Mouse (Mus musculus): ENCODE data around the gene Pnmal2. TPM values are rescaled to one million over a fixed set of nuclear protein-coding genes. Genes with fewer than 3 reads are reported as not detected.

Pnmal2 gene
- not detected for polyA plus RNA-seq (2014; fragmentation: Illumina TruSeq; extraction: RNeasy Lipid Tissue Mini Kit (QIAGEN cat#74804); ENCODE audit: low read depth, low replicate concordance)

DNA sequence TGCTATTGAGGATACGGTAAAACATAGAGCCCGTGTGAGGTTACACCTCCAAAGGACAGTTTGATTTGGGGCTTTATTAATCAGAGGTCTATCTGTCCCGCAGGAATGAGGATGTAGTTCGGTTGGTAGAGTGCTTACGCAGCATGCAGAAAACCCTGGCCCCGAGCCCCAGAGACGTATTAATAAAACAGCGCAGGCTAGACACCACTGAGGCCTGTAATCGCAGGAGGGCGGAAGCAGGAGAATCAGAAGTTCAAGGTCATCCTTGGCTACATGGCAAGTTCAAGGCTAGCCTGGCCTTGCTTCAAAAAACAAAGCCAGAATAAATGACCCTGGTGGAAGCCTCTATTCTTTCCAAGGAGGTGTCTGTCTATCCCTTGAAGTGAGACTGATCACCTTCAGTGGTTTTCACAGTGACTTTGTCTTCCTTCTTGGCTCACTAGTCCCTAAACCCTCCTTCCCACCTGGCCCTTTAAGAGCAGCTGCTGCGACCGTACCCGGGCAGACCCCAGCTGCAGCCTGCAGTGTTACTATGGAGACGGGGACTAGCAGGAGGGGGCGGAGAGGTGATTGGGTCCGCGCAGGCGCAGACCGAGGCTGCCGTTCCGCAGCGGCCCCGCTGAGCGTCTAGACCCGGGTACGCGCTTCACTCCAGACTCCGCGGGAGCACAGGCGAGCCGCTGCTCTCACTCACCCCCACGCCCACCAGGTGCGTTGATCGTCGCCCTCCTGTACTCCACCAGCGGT, at the start of gene Pnmal2:
Gene Pnmal2 (plus strand): TSS at position 622 of the 747 bp plus-strand sequence.

GRCm38 (mm10) chr7:16906281-16906680, 38.2 kb upstream of the Pnmal2 start, which contains the start of gene Ptgir:
Gene Ptgir (plus strand): TSS chr7:16906490.

GRCm38 (mm10) chr7:16924037-16924834, 20.2 kb upstream of the Pnmal2 start, which contains the start of gene Calm3:
Gene Calm3 (minus strand): TSS chr7:16924114.

GRCm38 (mm10) chr7:16959539-16960187, 15.2 kb downstream of the Pnmal2 start, which contains the start of gene Pnmal1:
Gene Pnmal1 (plus strand): TSS chr7:16959679.

GRCm38 (mm10) chr7:16982859-16983568, 38.5 kb downstream of the Pnmal2 start, which contains the start of gene Gm42372:
Gene Gm42372 (plus strand): TSS chr7:16983086.

DNA sequence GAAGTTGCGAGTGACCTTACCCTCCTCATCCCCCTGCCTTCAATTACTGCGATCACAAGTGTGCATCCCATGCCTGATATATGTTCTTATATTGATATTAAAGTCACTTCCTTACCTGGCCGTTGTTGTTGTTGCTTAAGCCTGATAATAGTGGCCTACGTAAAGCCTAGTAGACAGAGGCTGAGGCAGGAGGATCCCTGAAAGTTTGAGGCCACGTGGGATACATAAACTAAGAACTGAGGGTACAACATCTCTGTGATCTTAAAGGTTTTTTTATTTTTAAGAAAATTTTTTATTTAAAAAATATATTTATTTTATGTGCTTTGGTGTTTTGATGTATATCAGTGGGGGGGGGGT, 47.9 kb downstream of the Pnmal2 start, which contains the start of gene Ccdc8:
Gene Ccdc8 (plus strand): TSS at position 258 of the 357 bp plus-strand sequence.

Other genes with a start within 250 kb of the Pnmal2 start
- gene Ceacam9, start 222.8 kb upstream of the Pnmal2 start, polyA plus RNA-seq (2014; fragmentation: Illumina TruSeq; extraction: RNeasy Lipid Tissue Mini Kit (QIAGEN cat#74804); ENCODE audit: low read depth, low replicate concordance) = not detected
- gene Ap2s1, start 206.3 kb upstream of the Pnmal2 start, polyA plus RNA-seq (2014; fragmentation: Illumina TruSeq; extraction: RNeasy Lipid Tissue Mini Kit (QIAGEN cat#74804); ENCODE audit: low read depth, low replicate concordance) = 42.6 TPM
- gene Slc1a5, start 163.3 kb upstream of the Pnmal2 start, polyA plus RNA-seq (2014; fragmentation: Illumina TruSeq; extraction: RNeasy Lipid Tissue Mini Kit (QIAGEN cat#74804); ENCODE audit: low read depth, low replicate concordance) = 0.87 TPM
- gene Strn4, start 128.8 kb upstream of the Pnmal2 start, polyA plus RNA-seq (2014; fragmentation: Illumina TruSeq; extraction: RNeasy Lipid Tissue Mini Kit (QIAGEN cat#74804); ENCODE audit: low read depth, low replicate concordance) = 7.9 TPM
- 4.2 TPM for gene Fkrp, start 128.0 kb upstream of the Pnmal2 start, polyA plus RNA-seq (2014; fragmentation: Illumina TruSeq; extraction: RNeasy Lipid Tissue Mini Kit (QIAGEN cat#74804); ENCODE audit: low read depth, low replicate concordance)
- gene Prkd2, start 101.8 kb upstream of the Pnmal2 start, polyA plus RNA-seq (2014; fragmentation: Illumina TruSeq; extraction: RNeasy Lipid Tissue Mini Kit (QIAGEN cat#74804); ENCODE audit: low read depth, low replicate concordance) = 0.56 TPM
- 0.24 TPM for gene Dact3, start 69.4 kb upstream of the Pnmal2 start, polyA plus RNA-seq (2014; fragmentation: Illumina TruSeq; extraction: RNeasy Lipid Tissue Mini Kit (QIAGEN cat#74804); ENCODE audit: low read depth, low replicate concordance)
- gene Gng8, start 52.9 kb upstream of the Pnmal2 start, polyA plus RNA-seq (2014; fragmentation: Illumina TruSeq; extraction: RNeasy Lipid Tissue Mini Kit (QIAGEN cat#74804); ENCODE audit: low read depth, low replicate concordance) = not detected
- gene Ptgir, start 38.2 kb upstream of the Pnmal2 start, polyA plus RNA-seq (2014; fragmentation: Illumina TruSeq; extraction: RNeasy Lipid Tissue Mini Kit (QIAGEN cat#74804); ENCODE audit: low read depth, low replicate concordance) = not detected
- gene Calm3, start 20.6 kb upstream of the Pnmal2 start, polyA plus RNA-seq (2014; fragmentation: Illumina TruSeq; extraction: RNeasy Lipid Tissue Mini Kit (QIAGEN cat#74804); ENCODE audit: low read depth, low replicate concordance) = 12.5 TPM
- not detected for gene Pnmal1, start 15.0 kb downstream of the Pnmal2 start, polyA plus RNA-seq (2014; fragmentation: Illumina TruSeq; extraction: RNeasy Lipid Tissue Mini Kit (QIAGEN cat#74804); ENCODE audit: low read depth, low replicate concordance)
- gene Gm42372, start 38.4 kb downstream of the Pnmal2 start, polyA plus RNA-seq (2014; fragmentation: Illumina TruSeq; extraction: RNeasy Lipid Tissue Mini Kit (QIAGEN cat#74804); ENCODE audit: low read depth, low replicate concordance) = not detected
- gene Ccdc8, start 48.0 kb downstream of the Pnmal2 start, polyA plus RNA-seq (2014; fragmentation: Illumina TruSeq; extraction: RNeasy Lipid Tissue Mini Kit (QIAGEN cat#74804); ENCODE audit: low read depth, low replicate concordance) = 0.13 TPM
- 9.2 TPM for gene Ppp5c, start 83.2 kb downstream of the Pnmal2 start, polyA plus RNA-seq (2014; fragmentation: Illumina TruSeq; extraction: RNeasy Lipid Tissue Mini Kit (QIAGEN cat#74804); ENCODE audit: low read depth, low replicate concordance)
- 0.08 TPM for gene Hif3a, start 117.7 kb downstream of the Pnmal2 start, polyA plus RNA-seq (2014; fragmentation: Illumina TruSeq; extraction: RNeasy Lipid Tissue Mini Kit (QIAGEN cat#74804); ENCODE audit: low read depth, low replicate concordance)
- not detected for gene Psg16, start 129.4 kb downstream of the Pnmal2 start, polyA plus RNA-seq (2014; fragmentation: Illumina TruSeq; extraction: RNeasy Lipid Tissue Mini Kit (QIAGEN cat#74804); ENCODE audit: low read depth, low replicate concordance)
- not detected for gene Ceacam3, start 205.6 kb downstream of the Pnmal2 start, polyA plus RNA-seq (2014; fragmentation: Illumina TruSeq; extraction: RNeasy Lipid Tissue Mini Kit (QIAGEN cat#74804); ENCODE audit: low read depth, low replicate concordance)